Mouse (Mus musculus): ENCODE data around the gene Pnpla3. TPM values are rescaled to one million over a fixed set of nuclear protein-coding genes. Genes with fewer than 3 reads are reported as not detected.

Pnpla3 gene
- total RNA-seq, 2 experiments from 2014 or later, result 0.21 to 1.1 TPM

DNA sequence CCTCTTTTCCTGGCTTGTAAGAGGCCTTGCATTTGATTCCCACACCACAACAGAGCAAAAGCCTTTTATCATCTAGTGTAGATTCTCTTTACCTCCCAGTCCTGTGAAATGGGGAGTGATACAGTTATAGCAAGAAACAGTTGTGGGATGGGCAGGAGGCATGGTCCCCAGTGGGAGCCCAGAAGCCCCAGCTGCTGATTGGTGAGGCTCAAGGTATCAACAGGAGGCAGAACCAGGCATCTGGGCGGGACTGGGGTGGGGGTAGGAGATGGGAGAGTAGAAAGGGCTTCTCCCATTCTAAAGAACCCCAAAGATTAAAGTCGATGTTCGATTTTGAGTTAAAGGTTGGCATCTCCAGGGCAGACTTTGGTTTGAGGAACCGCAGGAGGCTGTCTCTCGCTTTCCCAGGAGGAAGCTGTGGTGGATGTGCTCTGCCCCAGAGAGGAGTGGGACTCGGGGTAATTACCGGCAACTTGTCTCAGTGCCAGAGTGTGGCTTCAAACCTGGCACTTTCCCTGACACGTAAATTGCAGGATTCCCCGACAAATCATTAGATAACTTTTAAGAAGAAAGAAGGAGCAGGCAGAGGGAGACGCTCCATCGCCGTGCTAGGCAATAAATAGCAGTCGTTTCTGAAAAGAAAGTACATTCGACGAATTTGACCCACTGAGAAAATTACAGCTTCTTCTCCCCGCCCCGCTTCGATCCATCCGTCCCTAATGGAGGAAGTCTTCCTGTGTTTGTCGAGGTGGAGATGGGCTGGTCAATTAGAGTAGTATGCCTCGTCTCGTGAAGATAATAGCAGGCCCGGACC lies 50.5 kb downstream of the Pnpla3 start:
- DNase-seq, result no peak

- peak; percentile 51 for DNase-seq
These were observed 51.2 kb downstream of the Pnpla3 start for GRCm38 (mm10) chr15:84218783-84219271.

DNA sequence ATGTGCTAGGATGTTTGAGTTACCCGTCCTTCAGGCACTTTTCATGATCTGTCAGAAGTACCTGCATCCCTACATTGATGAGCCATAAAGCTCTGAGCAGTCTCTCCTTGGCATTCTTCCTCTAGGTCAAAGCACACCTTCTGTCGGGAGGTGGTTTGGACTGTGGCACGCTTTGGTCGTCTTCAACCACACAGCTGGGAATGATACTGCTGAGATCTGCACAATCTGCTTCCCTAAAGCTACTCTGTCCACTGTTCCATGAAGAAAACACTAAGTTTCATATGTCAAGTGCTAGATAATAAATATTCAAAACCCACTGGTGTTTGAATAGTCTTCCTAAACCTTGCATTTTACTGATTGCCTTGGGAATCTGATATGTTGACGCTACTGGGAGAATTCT lies 53.9 kb downstream of the Pnpla3 start:
- DNase-seq, result no peak

DNA sequence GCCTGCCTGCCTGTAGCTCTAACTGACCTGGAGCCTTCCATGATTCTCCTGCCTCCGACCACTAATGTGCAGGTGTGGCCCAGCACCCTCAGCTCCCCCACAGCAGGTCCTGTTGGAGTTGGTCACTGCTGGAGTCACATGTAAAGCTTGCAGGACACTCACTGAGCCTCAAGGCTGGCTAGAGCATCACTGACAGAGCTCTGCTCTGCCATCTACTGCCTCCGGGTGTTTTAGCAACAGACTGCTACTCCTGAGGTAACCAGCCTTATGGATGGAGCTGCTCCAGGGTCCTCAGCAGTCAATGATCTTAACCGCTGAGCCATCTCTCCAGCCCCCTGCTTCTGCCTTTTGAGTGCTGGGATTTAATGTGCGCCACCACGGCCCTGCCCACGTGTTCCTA lies 55.8 kb downstream of the Pnpla3 start:
- no peak for DNase-seq

DNA sequence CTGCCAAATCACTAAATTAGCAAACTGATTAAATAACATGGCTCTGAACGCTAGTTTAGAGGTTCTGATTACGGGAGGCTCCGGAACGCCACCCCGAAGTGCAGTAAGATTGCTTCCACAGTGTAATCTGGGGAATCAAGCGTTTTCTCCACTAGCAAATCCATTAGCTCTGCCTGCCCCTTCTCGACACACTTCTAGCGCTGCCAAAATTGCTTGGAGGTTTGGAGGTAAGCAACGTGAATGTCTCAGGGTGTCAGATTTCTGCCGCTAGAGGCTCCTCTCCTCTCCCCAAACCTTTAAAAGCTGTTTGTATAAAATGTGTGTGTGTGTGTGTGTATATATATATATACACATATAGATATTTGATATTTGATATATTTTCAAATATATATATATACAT lies 57.1 kb downstream of the Pnpla3 start:
- DNase-seq, result no peak

DNA sequence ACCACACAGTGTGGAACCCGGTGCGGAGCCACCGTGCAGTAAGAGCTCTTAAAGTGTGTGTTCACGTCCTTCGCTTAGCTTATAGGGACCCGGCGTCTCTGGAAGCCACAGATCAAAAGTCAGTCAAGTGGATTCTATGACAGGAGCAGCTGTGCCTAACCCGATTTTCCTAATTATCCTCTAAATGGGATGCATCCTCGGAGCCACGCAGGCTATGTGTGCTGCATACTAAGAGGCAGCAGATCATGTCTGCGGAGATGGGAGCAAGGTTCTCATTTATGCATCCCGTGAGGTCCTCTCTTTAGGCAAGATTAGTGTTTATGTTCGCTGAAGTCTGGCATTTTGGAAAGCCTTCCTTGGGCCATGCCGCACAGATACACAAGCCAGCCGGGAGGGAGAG lies 59.3 kb downstream of the Pnpla3 start:
- no peak for DNase-seq

DNA sequence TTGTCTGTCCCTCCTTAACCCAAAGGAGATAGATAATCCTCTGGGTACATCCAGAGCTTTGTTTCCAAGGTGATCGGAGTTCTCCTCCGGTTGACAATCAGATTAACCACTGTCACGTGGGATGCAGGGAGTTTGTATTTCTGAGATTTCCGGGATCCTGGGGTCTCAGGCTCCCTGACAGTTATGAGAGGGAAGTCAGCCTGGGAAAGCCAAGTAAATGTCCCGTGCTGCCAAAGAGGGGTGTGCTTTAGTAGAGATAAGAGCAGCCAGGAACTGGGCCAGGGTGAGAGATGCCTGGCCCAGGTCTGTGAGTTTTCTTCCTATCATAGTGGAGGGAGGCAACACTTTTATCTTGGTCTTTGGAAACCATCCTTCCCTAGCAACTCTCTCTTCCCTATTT lies 63.0 kb downstream of the Pnpla3 start:
- DNase-seq, result no peak

- peak; percentile 55 for DNase-seq
These were observed 63.6 kb downstream of the Pnpla3 start for GRCm38 (mm10) chr15:84231113-84231712.

GRCm38 (mm10) chr15:84231721-84232561 lies 64.3 kb downstream of the Pnpla3 start, which contains the start of gene Parvb:
TSS of gene Parvb (plus strand) at chr15:84232043.
- DNase-seq, result peak; percentile 70

DNA sequence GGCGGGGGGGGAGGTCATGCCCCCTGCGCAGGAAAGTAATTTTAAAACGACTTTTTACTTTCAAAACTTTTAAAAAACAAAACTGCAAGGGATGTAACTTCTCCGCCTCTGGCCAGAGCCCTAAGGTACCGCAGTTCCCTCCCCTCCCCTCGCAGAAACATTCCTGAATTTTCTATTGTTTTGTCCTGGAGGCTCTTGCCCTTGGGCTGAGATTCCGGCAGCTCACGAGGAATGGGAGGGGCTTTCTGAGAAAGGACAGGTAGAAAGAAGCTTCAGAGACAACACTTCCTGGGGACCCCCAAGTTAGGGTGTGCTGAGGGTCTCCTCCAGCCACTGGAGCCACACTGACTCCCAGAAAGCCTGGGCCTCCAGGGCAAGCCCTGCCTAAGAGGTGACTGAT lies 65.0 kb downstream of the Pnpla3 start:
- DNase-seq, result no peak

DNA sequence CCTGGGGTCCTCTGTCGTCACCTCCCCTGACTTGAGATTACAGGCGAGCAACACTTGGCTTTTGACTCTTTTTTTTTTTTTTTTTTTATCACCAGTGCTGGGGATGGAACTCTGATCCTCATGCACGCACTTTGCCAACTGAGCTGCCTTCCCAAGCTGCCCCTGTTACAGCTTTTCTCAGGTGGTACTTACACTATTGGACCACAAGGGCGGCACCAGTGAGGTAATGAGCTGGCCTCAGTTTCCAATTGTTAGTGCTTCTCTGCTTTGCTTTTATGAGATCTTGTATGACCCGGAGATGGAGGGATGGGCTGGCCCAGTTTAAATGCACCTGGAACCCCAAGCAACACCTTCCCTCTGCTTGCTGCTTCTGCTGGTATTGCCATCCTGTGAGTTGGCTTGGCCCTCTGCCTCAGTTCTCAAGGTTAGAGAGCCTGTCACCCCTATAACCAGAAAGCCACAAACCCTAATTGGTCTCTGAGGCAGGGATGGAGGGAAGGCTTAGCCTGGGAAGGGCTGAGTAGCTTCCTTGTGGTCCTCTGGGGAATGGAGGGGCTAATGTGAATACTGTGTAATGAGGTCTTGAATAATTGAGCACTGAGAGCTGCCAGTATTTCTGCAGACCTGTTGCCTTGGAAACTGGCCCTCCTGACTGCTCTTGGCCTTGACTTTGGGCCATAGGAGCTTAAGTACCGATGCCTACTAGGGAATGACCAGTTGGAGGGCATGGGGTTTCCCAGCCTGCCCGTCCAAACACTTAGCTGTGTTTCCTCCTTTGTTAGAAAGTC lies 67.4 kb downstream of the Pnpla3 start:
- no peak for DNase-seq

DNA sequence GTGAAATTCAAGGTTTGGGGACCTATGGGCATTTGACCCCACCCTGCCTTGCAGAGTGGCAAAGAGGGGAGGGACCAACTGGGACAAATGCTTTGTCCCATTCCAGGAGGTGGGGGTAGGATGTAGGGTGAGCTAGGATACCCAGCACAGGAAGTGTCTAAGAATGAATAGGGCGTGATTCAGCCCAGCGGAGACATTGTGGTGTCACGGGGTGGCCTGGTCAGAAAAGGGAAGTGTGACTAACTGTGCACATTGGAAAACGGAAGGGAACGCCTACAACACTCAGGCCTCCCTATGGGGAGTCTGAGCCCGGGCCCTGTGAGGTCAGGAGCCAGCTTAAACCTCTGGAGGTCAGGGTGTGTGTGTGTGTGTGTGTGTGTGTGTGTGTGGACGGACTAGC lies 68.0 kb downstream of the Pnpla3 start:
- peak; percentile 64 for DNase-seq

Small RNA genes within 50 kb of the gene (microRNA-seq; reads per million reads assigned to microRNA genes)
- 0 reads per million in 2 experiments for gene Mir6392

Other genes with a start within 250 kb of the Pnpla3 start
- not detected for gene Efcab6, start 102.5 kb upstream of the Pnpla3 start, total RNA-seq (2021)
- gene Sult4a1, start 62.1 kb upstream of the Pnpla3 start, total RNA-seq (2021), result under 1 TPM; 0.19 to 0.38 TPM
- gene Pnpla5, start 44.7 kb upstream of the Pnpla3 start, total RNA-seq (2021), result not detected
- 100 to 1,000 TPM; 226 to 230 TPM for gene Samm50, start 24.4 kb downstream of the Pnpla3 start, total RNA-seq (2021)
- 100 to 1,000 TPM; 172 to 177 TPM for gene Parvb, start 64.2 kb downstream of the Pnpla3 start, total RNA-seq (2021)
- 1 to 10 TPM; 1.6 to 2.4 TPM for gene Parvg, start 156.2 kb downstream of the Pnpla3 start, total RNA-seq (2021)